Mouse (Mus musculus) neural tube, embryonic 11.5 days (tissue): Measurements from ENCODE around the gene St6galnac1. TPM values are rescaled to one million over a fixed set of nuclear protein-coding genes. Genes with fewer than 3 reads are reported as not detected.

ENCODE experiments used
- ATAC-seq: fragments of 200-750 bp; cut with Nextera tagmentation; 2 replicates; pipeline ENCODE4 v1.8.0; 2017; ENCODE audit warnings: moderate number of reproducible peaks, mild to moderate bottlenecking, moderate TSS enrichment, moderate library complexity; ENCODE audit not compliant: insufficient read depth, low FRiP score, low TSS enrichment
- DNase-seq: peaks from one replicate; pipeline ENCODE4 v3.0.0-alpha.2; 2015; ENCODE audit warnings: low spot score
- H3K27ac ChIP-seq: fragments of 300-500 bp; sonication (generic); 2 replicates; pipeline ENCODE4 v1.5.1; 2014; ENCODE audit warnings: low read depth, mild to moderate bottlenecking, low read length
- H3K27me3 ChIP-seq: fragments of 300-500 bp; sonication (generic); 2 replicates; pipeline ENCODE4 v1.6.1; 2014; ENCODE audit warnings: mild to moderate bottlenecking, low read length, mixed read lengths; ENCODE audit not compliant: control insufficient read depth, insufficient read depth
- H3K36me3 ChIP-seq: fragments of 300-500 bp; sonication (generic); 2 replicates; pipeline ENCODE4 v1.6.1; 2014; ENCODE audit warnings: mild to moderate bottlenecking, low read length, moderate library complexity, mixed read lengths; ENCODE audit not compliant: control insufficient read depth, insufficient read depth
- H3K4me1 ChIP-seq: fragments of 300-500 bp; sonication (generic); 2 replicates; pipeline ENCODE4 v1.6.1; 2014; ENCODE audit warnings: low read length, mixed read lengths; ENCODE audit not compliant: control insufficient read depth, insufficient read depth
- H3K4me2 ChIP-seq: fragments of 300-500 bp; sonication (generic); 2 replicates; pipeline ENCODE4 v1.6.1; 2014; ENCODE audit warnings: low read depth, mild to moderate bottlenecking, moderate library complexity
- H3K4me3 ChIP-seq: fragments of 300-500 bp; sonication (generic); 2 replicates; pipeline ENCODE4 v1.5.1; 2014; ENCODE audit warnings: low read depth, low read length
- H3K9ac ChIP-seq: fragments of 300-500 bp; sonication (generic); 2 replicates; pipeline ENCODE4 v1.6.1; 2014; ENCODE audit warnings: mild to moderate bottlenecking, low read length
- H3K9me3 ChIP-seq: fragments of 300-500 bp; sonication (generic); 2 replicates; pipeline ENCODE4 v1.6.1; 2016; ENCODE audit warnings: low read length; ENCODE audit not compliant: control insufficient read depth
- WGBS: fragments of 180-500 bp; shearing (Covaris S2); extraction: QIAGEN DNeasy Blood & Tissue Kit; methylation state at CpG from one replicate; pipeline ENCODE4 v1.1.7; 2014; 5-methylcytosine and 5-hydroxymethylcytosine counted together
- polyA plus RNA-seq: library from polyadenylated mRNA; unstranded; fragments of >200 nt; fragmentation: Nextera tagmentation; extraction: Ambion mirVana; gene quantifications from 2 replicates; pipeline ENCODE4 v1.2.1, GENCODE M21; 2014

Gene St6galnac1
- polyA plus RNA-seq, 1 experiment from 2014 or later: not detected

- Histone ChIP-seq H3K4me1 (peaks cover 42% of the 10 kb centered on the region), H3K27ac (no peak overlapping the region), H3K9me3 (no peaks in the 10 kb centered on the region), H3K4me2 (no peak overlapping the region), H3K27me3 (no peaks in the 10 kb centered on the region), H3K36me3 (no peaks in the 10 kb centered on the region; the same call in 1 of the 2 replicates), H3K9ac (no peak overlapping the region), H3K4me3 (no peak overlapping the region)
- ATAC-seq (no peak), DNase-seq (no peak)
- 100% methylated on average over 5 of the region's 5 CpGs for WGBS
These were observed 42.3 kb upstream of the St6galnac1 start for GRCm38 (mm10) chr11:116817567-116817966.

- H3K4me2 ChIP-seq: no peak overlapping the region
- WGBS: 84% methylated on average over 5 of the region's 5 CpGs
- H3K36me3 ChIP-seq: no peaks in the 10 kb centered on the region; the same call in 1 of the 2 replicates
- no peak for DNase-seq
- ATAC-seq: no peak
- peaks cover 44% of the 10 kb centered on the region for H3K4me1 ChIP-seq
- no peak overlapping the region for H3K4me3 ChIP-seq
- H3K27ac ChIP-seq: no peak overlapping the region
- H3K9ac ChIP-seq: no peak overlapping the region
- no peaks in the 10 kb centered on the region for H3K27me3 ChIP-seq
- H3K9me3 ChIP-seq: no peaks in the 10 kb centered on the region
These were observed 41.5 kb upstream of the St6galnac1 start for GRCm38 (mm10) chr11:116816769-116817168.

- no peaks in the 10 kb centered on the region; the same call in 1 of the 2 replicates for H3K36me3 ChIP-seq
- H3K4me2 ChIP-seq: peak overlapping the region; percentile 12; the same call in 1 of the 2 replicates
- peaks cover 56% of the 10 kb centered on the region for H3K4me1 ChIP-seq
- no peaks in the 10 kb centered on the region for H3K27me3 ChIP-seq
- no peak for ATAC-seq
- no peak overlapping the region for H3K4me3 ChIP-seq
- no peak for DNase-seq
- no peak overlapping the region; the same call in 1 of the 2 replicates for H3K9ac ChIP-seq
- 22% methylated on average over 7 of the region's 7 CpGs for WGBS
- no peaks in the 10 kb centered on the region for H3K9me3 ChIP-seq
- peak overlapping the region; percentile 95 for H3K27ac ChIP-seq
These were observed 39.6 kb upstream of the St6galnac1 start for GRCm38 (mm10) chr11:116814884-116815415.

GRCm38 (mm10) chr11:116814076-116814883 lies 39.0 kb upstream of the St6galnac1 start:
- H3K4me1 ChIP-seq: peaks cover 56% of the 10 kb centered on the region
- H3K4me3 ChIP-seq: no peak overlapping the region
- H3K36me3 ChIP-seq: no peaks in the 10 kb centered on the region; the same call in 1 of the 2 replicates
- peak overlapping the region; percentile 7 for H3K4me2 ChIP-seq
- no peaks in the 10 kb centered on the region for H3K27me3 ChIP-seq
- ATAC-seq: peak; percentile 16
- peak; percentile 85 for DNase-seq
- no peaks in the 10 kb centered on the region for H3K9me3 ChIP-seq
- WGBS: 4% methylated on average over 20 of the region's 20 CpGs
- peak overlapping the region; percentile 95 for H3K27ac ChIP-seq
- peak overlapping the region; percentile 44 for H3K9ac ChIP-seq

GRCm38 (mm10) chr11:116813610-116814009 lies 38.3 kb upstream of the St6galnac1 start:
- DNase-seq: no peak
- peaks cover 54% of the 10 kb centered on the region for H3K4me1 ChIP-seq
- 71% methylated on average over 13 of the region's 13 CpGs for WGBS
- H3K9me3 ChIP-seq: no peaks in the 10 kb centered on the region
- no peaks in the 10 kb centered on the region for H3K27me3 ChIP-seq
- H3K36me3 ChIP-seq: no peaks in the 10 kb centered on the region
- H3K27ac ChIP-seq: peak overlapping the region; percentile 95
- H3K4me2 ChIP-seq: no peak overlapping the region
- no peak for ATAC-seq
- H3K4me3 ChIP-seq: no peak overlapping the region
- peak overlapping the region; percentile 44; the same call in 1 of the 2 replicates for H3K9ac ChIP-seq

- Histone ChIP-seq H3K27ac (peak overlapping the region; percentile 95), H3K4me1 (peaks cover 53% of the 10 kb centered on the region), H3K9ac (peak overlapping the region; percentile 27; the same call in 1 of the 2 replicates), H3K9me3 (no peaks in the 10 kb centered on the region), H3K27me3 (no peaks in the 10 kb centered on the region), H3K36me3 (no peaks in the 10 kb centered on the region), H3K4me3 (no peak overlapping the region), H3K4me2 (peak overlapping the region; percentile 21; the same call in 1 of the 2 replicates)
- ATAC-seq (peak; percentile 18; the same call in 1 of the 2 replicates), DNase-seq (peak; percentile 84)
- 51% methylated on average over 21 of the region's 21 CpGs for WGBS
These were observed 37.7 kb upstream of the St6galnac1 start for GRCm38 (mm10) chr11:116812793-116813529.

- DNase-seq (peak; percentile 87), ATAC-seq (peak; percentile 85)
- Histone ChIP-seq H3K9ac (peak overlapping the region; percentile 41), H3K9me3 (no peaks in the 10 kb centered on the region), H3K27me3 (no peaks in the 10 kb centered on the region), H3K36me3 (no peaks in the 10 kb centered on the region), H3K4me3 (peak overlapping the region; percentile 23; the same call in 1 of the 2 replicates), H3K4me1 (peaks cover 53% of the 10 kb centered on the region), H3K4me2 (peak overlapping the region; percentile 50), H3K27ac (peak overlapping the region; percentile 95)
- WGBS: 5% methylated on average over 27 of the region's 32 CpGs
These were observed 35.9 kb upstream of the St6galnac1 start for GRCm38 (mm10) chr11:116810983-116811901.

- 57% methylated on average over 11 of the region's 11 CpGs for WGBS
- peak overlapping the region; percentile 95 for H3K27ac ChIP-seq
These were observed 35.2 kb upstream of the St6galnac1 start for GRCm38 (mm10) chr11:116810528-116810927.

More at GRCm38 (mm10) chr11:116810528-116810927, 35.2 kb upstream of the St6galnac1 start:
- H3K9ac ChIP-seq: peak overlapping the region; percentile 18; the same call in 1 of the 2 replicates
- H3K27me3 ChIP-seq: no peaks in the 10 kb centered on the region
- no peak for DNase-seq
- no peak overlapping the region for H3K4me3 ChIP-seq
- H3K4me2 ChIP-seq: peak overlapping the region; percentile 50; the same call in 1 of the 2 replicates
- no peaks in the 10 kb centered on the region for H3K36me3 ChIP-seq
- ATAC-seq: no peak
- no peaks in the 10 kb centered on the region for H3K9me3 ChIP-seq
- peaks cover 53% of the 10 kb centered on the region for H3K4me1 ChIP-seq
